Mouse (Mus musculus) CH12.LX (cell line): ENCODE data around the gene Fn3k.
A peak's percentile ranks its signal among the peaks of the same experiment; 100 is the strongest.

ENCODE experiments used
- CTCF ChIP-seq, 2 experiments: IDR thresholded peaks in 1 of 2; conservative IDR thresholded peaks in 1 of 2; 2 replicates each; pipeline ENCODE4 v1.5.1; 2011 to 2012; ENCODE audit warnings: low read depth in 2 of 2, low read length in 2 of 2, improper control_type of control experiment in 1 of 2, inconsistent platforms in 1 of 2, mild to moderate bottlenecking in 1 of 2, moderate library complexity in 1 of 2
- MYC ChIP-seq: IDR thresholded peaks from 2 replicates; pipeline ENCODE4 v1.6.1; 2011; ENCODE audit warnings: low read depth, mild to moderate bottlenecking, improper control_type of control experiment, low read length
- POLR2A ChIP-seq: IDR thresholded peaks from 2 replicates; pipeline ENCODE4 v1.6.1; 2011; ENCODE audit warnings: low read depth, mild to moderate bottlenecking, improper control_type of control experiment, low read length

DNA sequence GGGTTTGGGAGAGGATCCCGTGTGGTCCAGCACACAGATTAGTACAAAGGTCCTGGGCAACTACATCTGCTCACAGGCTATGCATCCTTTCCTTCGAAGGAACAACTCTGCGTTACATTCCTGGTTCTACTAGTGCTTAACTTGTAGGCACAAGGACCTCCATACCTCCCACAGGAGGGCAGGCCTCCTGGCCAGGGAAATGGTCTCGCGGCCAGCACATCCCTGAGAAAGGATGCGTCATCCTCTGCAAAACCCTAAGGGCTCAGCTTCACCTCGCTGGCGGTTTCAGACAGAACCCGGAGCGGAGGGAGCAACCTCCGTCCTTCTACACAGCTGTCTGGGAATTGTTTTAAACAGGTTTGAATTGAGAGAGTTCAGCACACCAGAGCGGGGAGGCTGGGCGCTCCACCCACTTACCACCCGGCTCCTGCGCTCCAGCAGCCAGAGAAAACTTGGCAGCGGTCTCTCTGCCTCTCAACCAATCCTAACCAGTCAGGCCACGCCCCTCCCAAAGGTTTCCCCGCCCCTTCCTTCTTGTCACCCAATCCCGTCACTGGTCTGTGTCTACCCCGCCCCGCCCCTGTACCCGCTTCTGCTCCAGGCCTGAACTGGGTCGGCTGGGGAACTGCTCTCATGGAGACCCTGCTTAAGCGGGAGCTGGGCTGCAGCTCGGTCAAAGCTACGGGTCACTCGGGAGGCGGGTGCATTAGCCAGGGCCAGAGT lies 13.7 kb upstream of the Fn3k start, which contains the start of gene Fn3krp:
- TF ChIP-seq POLR2A (peak; percentile 78), CTCF (conservative IDR thresholded peaks at IDR 0.05 in 1 of 2, IDR thresholded peaks at IDR 0.05 in 1 of 2; ENCODE audit: low read depth in 2 of 2, low read length in 2 of 2) (no peak), MYC (no peak)
